Mouse (Mus musculus) ES-Bruce4 (cell line): ENCODE measurements at regions not wholly inside any gene's neighbourhood (a gene's known extent, or its start where the extent isn't known, plus 50 kb on each side); places are given as distances from the start of the nearest gene placed in this dataset.

Experiments
- CTCF ChIP-seq: IDR thresholded peaks from one replicate; pipeline ENCODE4 v1.8.1; 2011; ENCODE audit warnings: low read depth, low read length
- POLR2A ChIP-seq: IDR thresholded peaks from one replicate; pipeline ENCODE4 v1.8.1; 2011; ENCODE audit warnings: low read length; ENCODE audit not compliant: insufficient read depth

DNA sequence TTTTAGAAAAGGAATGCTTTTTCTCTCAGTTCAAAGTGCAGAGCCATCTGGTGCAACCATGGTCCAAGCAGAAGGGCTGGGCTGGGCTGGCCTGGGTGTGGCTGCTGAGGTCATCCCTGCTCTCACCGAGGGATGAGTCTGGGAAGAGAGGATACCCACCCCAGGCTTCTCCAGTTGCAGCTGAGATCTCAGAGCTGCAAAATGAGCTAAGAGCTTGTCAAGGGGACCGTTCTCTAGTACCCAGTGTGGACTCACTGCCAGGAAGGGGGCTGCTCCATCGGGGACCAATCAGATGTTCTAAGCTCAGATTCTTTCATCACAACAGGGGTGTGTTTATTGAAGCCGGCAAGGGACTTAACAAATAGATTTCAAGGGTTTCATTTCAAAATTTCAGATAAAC, 275.6 kb upstream of the Far2 start:
- TF ChIP-seq CTCF (no peak), POLR2A (no peak)
